Mouse (Mus musculus) testis, adult 2 months (tissue): Measurements from ENCODE around the gene Zfp708. TPM values are rescaled to one million over a fixed set of nuclear protein-coding genes. Genes with fewer than 3 reads are reported as not detected.

Experiments used
- H3K27ac ChIP-seq: fragments of 200-500 bp; 2 replicates; pipeline ENCODE4 v1.5.1; 2012; ENCODE audit warnings: low read depth, low read length; ENCODE audit not compliant: control insufficient read depth, insufficient read depth
- H3K27me3 ChIP-seq: fragments of 200-500 bp; 2 replicates; pipeline ENCODE4 v1.6.1; 2012; ENCODE audit warnings: mild to moderate bottlenecking, low read length, moderate library complexity; ENCODE audit not compliant: control insufficient read depth, insufficient read depth
- H3K36me3 ChIP-seq: fragments of 200-500 bp; 2 replicates; pipeline ENCODE4 v1.6.1; 2012; ENCODE audit warnings: mild to moderate bottlenecking, low read length; ENCODE audit not compliant: control insufficient read depth, insufficient read depth
- H3K4me1 ChIP-seq: fragments of 200-500 bp; 2 replicates; pipeline ENCODE4 v1.6.1; 2012; ENCODE audit warnings: low read length; ENCODE audit not compliant: control insufficient read depth, insufficient read depth
- H3K4me3 ChIP-seq: fragments of 200-500 bp; 2 replicates; pipeline ENCODE4 v1.5.1; 2012; ENCODE audit warnings: low read depth, mild to moderate bottlenecking, low read length, moderate library complexity, mixed read lengths; ENCODE audit not compliant: control insufficient read depth
- CTCF ChIP-seq: fragments of 200-500 bp; IDR thresholded peaks from 2 replicates; pipeline ENCODE4 v1.5.1; 2012; ENCODE audit warnings: low read depth, mild to moderate bottlenecking, inconsistent platforms, low read length, moderate library complexity; ENCODE audit not compliant: control insufficient read depth, insufficient read depth, insufficient replicate concordance
- POLR2A ChIP-seq: fragments of 200-500 bp; IDR thresholded peaks from 2 replicates; pipeline ENCODE4 v1.6.1; 2012; ENCODE audit warnings: low read depth, mild to moderate bottlenecking, inconsistent platforms, low read length, moderate library complexity; ENCODE audit not compliant: control insufficient read depth
- polyA plus RNA-seq: library from polyadenylated mRNA; depleted of rRNA; stranded (reverse); fragments of >200 nt; gene quantifications from 2 replicates; pipeline ENCODE4 v1.2.3, GENCODE M21; 2012; rRNA removed

The Zfp708 gene
- polyA plus RNA-seq, 1 experiment: 0.05 TPM

GRCm38 (mm10) chr13:67065386-67065785, 32.4 kb downstream of the Zfp708 start:
- TF ChIP-seq POLR2A (no peak), CTCF (no peak)
- H3K36me3 ChIP-seq: no peaks in the 10 kb centered on the region
- peak overlapping the region; percentile 79 for H3K4me3 ChIP-seq
- peaks cover 2% of the 10 kb centered on the region; the same call in 1 of the 2 replicates for H3K4me1 ChIP-seq
- H3K27ac ChIP-seq: no peak overlapping the region
- H3K27me3 ChIP-seq: no peaks in the 10 kb centered on the region

DNA sequence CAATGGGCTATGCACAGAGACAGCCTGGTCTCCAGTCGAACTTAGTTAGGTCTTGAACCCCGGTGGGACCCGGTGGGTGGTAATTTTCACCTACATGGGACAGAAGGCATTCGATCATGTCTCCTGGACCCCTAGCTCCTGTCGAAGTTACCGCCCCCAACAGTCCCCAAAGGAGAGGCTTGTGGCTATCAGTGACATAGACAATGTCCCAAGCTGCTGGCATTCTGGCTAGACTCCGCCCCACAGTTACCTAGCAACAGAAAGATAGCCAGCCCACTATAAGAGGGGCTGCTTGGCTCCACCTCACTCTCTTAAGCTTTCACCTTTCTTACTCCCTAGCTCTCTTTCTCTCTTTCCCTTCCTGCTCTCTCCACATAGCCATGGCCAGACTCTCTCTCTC, 35.3 kb downstream of the Zfp708 start:
- peaks cover 2% of the 10 kb centered on the region; the same call in 1 of the 2 replicates for H3K4me1 ChIP-seq
- H3K27me3 ChIP-seq: no peaks in the 10 kb centered on the region

DNA sequence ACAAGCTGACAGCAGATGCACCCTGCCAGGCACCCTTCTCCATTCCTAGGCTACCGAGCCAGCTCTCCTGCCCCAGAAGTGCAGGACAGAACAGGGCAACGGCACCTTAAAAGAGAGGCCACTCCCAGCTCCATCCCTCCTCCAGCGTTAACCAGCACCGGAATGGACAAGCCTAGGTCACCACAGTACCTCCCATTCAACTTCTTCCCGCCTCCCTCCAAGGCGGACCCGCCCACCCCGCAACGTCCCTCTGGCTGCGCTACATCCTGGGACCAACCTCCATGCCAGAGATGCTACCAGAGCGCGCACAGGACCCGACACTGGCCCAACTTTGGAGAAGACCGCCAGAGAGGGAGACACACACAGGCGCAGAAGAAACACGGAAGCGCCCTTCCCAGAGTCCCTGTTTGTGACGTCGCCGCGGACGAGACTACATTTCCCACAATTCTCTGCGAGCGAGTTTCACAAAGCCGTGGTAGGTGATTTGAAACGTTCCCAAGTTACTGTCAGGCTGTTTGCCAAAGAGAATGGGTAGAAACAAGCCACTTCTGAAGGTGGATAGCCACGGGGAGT, 36.9 kb downstream of the Zfp708 start, which contains the start of gene Zfp712:
Gene Zfp712 (minus strand): TSS at position 385 of the 573 bp plus-strand sequence.
- TF ChIP-seq CTCF (no peak), POLR2A (peak; percentile 53; the same call in 1 of the 2 replicates)
- no peaks in the 10 kb centered on the region for H3K27me3 ChIP-seq
- peak within 1 kb of the TSS; percentile 45 for H3K27ac ChIP-seq
- peak within 1 kb of the TSS; percentile 83 for H3K4me3 ChIP-seq
- H3K36me3 ChIP-seq: no peaks in the 10 kb centered on the region
- peaks cover 2% of the 10 kb centered on the region; the same call in 1 of the 2 replicates for H3K4me1 ChIP-seq

More for the DNA sequence above, 35.3 kb downstream of the Zfp708 start:
- TF ChIP-seq POLR2A (peak; percentile 57; the same call in 1 of the 2 replicates), CTCF (no peak)
- Histone ChIP-seq H3K4me3 (peak overlapping the region; percentile 71), H3K27ac (peak overlapping the region; percentile 85; the same call in 1 of the 2 replicates), H3K36me3 (no peaks in the 10 kb centered on the region)

GRCm38 (mm10) chr13:67060161-67060785, 37.5 kb downstream of the Zfp708 start:
- H3K27me3 ChIP-seq: no peaks in the 10 kb centered on the region
- no peaks in the 10 kb centered on the region for H3K36me3 ChIP-seq
- TF ChIP-seq POLR2A (no peak), CTCF (no peak)
- peaks cover 2% of the 10 kb centered on the region; the same call in 1 of the 2 replicates for H3K4me1 ChIP-seq
- H3K4me3 ChIP-seq: peak overlapping the region; percentile 83
- H3K27ac ChIP-seq: peak overlapping the region; percentile 45

Other genes with a start within 250 kb of the Zfp708 start
- 0.16 and 0.22 TPM in 2 replicates for gene Gm10767, start 193.1 kb downstream of the Zfp708 start, polyA plus RNA-seq
- gene Zfp712, start 36.8 kb downstream of the Zfp708 start, polyA plus RNA-seq: 0.65 and 1.2 TPM in 2 replicates
- 0.71 and 0.72 TPM in 2 replicates for gene Gm28557, start 10.6 kb upstream of the Zfp708 start, polyA plus RNA-seq
- 0.06 and 0.11 TPM in 2 replicates for gene Rslcan18, start 18.3 kb upstream of the Zfp708 start, polyA plus RNA-seq
- 3.3 and 3.9 TPM in 2 replicates for gene Zfp759, start 23.7 kb upstream of the Zfp708 start, polyA plus RNA-seq
- 0.37 and 0.77 TPM in 2 replicates for gene Rsl1, start 75.2 kb upstream of the Zfp708 start, polyA plus RNA-seq
- gene Zfp455, start 96.5 kb upstream of the Zfp708 start, polyA plus RNA-seq: 0.12 and 0.17 TPM in 2 replicates
- gene Zfp458, start 180.5 kb upstream of the Zfp708 start, polyA plus RNA-seq: 1.3 and 1.5 TPM in 2 replicates
- gene Zfp457, start 208.5 kb upstream of the Zfp708 start, polyA plus RNA-seq: 1.2 and 1.5 TPM in 2 replicates
- 0.47 and 0.52 TPM in 2 replicates for gene Zfp595, start 234.6 kb upstream of the Zfp708 start, polyA plus RNA-seq